Mouse (Mus musculus): Measurements from ENCODE around the gene Srek1ip1. TPM values are rescaled to one million over a fixed set of nuclear protein-coding genes. Genes with fewer than 3 reads are reported as not detected.

Srek1ip1 gene
- polyA plus RNA-seq, 1 experiment from 2014 or later, result 19.5 TPM

GRCm38 (mm10) chr13:104843295-104844089, 51.2 kb downstream of the Srek1ip1 start:
- Histone ChIP-seq H3K4me2 (no peak overlapping the region), H3K9me3 (replicated peaks) (no peaks in the 10 kb centered on the region), H3K4me1 (replicated peaks) (no peaks in the 10 kb centered on the region), H3K27me3 (no peaks in the 10 kb centered on the region), H3K9ac (no peak overlapping the region), H3K36me3 (peaks cover 5% of the 10 kb centered on the region), H3K27ac (no peak overlapping the region), H3K4me3 (no peak overlapping the region)
- 77% methylated on average over 12 of the region's 13 CpGs for WGBS
- no peak for ATAC-seq (replicated peaks; ENCODE audit: insufficient number of reproducible peaks, insufficient read depth, low FRiP score, low read depth)

GRCm38 (mm10) chr13:104853645-104854044, 61.4 kb downstream of the Srek1ip1 start:
- H3K9ac ChIP-seq, result no peak overlapping the region
- H3K4me1 ChIP-seq (replicated peaks), result no peaks in the 10 kb centered on the region
- no peak for ATAC-seq (replicated peaks; ENCODE audit: insufficient number of reproducible peaks, insufficient read depth, low FRiP score, low read depth)
- H3K4me2 ChIP-seq, result no peak overlapping the region
- no peak overlapping the region for H3K4me3 ChIP-seq
- WGBS, result 64% methylated on average over 2 of the region's 2 CpGs
- no peak overlapping the region for H3K27ac ChIP-seq
- no peaks in the 10 kb centered on the region for H3K36me3 ChIP-seq
- no peaks in the 10 kb centered on the region for H3K9me3 ChIP-seq (replicated peaks)
- H3K27me3 ChIP-seq, result no peaks in the 10 kb centered on the region

- H3K36me3 ChIP-seq, result no peaks in the 10 kb centered on the region
- peak within 1 kb of the TSS; percentile 63 for H3K9ac ChIP-seq
- 4% methylated on average over 38 of the region's 38 CpGs for WGBS
- peaks cover 24% of the 10 kb centered on the region; the same call in 1 of the 2 replicates for H3K27me3 ChIP-seq
- no peaks in the 10 kb centered on the region for H3K9me3 ChIP-seq (replicated peaks)
- H3K4me1 ChIP-seq (replicated peaks), result peaks cover 9% of the 10 kb centered on the region
- ATAC-seq (replicated peaks; ENCODE audit: insufficient number of reproducible peaks, insufficient read depth, low FRiP score, low read depth), result 0 out of 2 replicates have a peak, but pooled peaks have one; percentile 47
- H3K4me3 ChIP-seq, result peak within 1 kb of the TSS; percentile 57
- peak within 1 kb of the TSS; percentile 99 for H3K4me2 ChIP-seq
- no peak within 1 kb of the TSS for H3K27ac ChIP-seq
Measured at GRCm38 (mm10) chr13:104863127-104863979, 71.1 kb downstream of the Srek1ip1 start, which contains the start of gene Shisal2b. Gene Shisal2b (minus strand): TSS chr13:104863893.

- WGBS, result 78% methylated on average over 5 of the region's 5 CpGs
- H3K4me3 ChIP-seq, result no peak overlapping the region
- peaks cover 9% of the 10 kb centered on the region for H3K4me1 ChIP-seq (replicated peaks)
- H3K36me3 ChIP-seq, result no peaks in the 10 kb centered on the region
- H3K9ac ChIP-seq, result no peak overlapping the region
- ATAC-seq (replicated peaks; ENCODE audit: insufficient number of reproducible peaks, insufficient read depth, low FRiP score, low read depth), result no peak
- H3K4me2 ChIP-seq, result no peak overlapping the region
- no peak overlapping the region for H3K27ac ChIP-seq
- peaks cover 16% of the 10 kb centered on the region; the same call in 1 of the 2 replicates for H3K27me3 ChIP-seq
- H3K9me3 ChIP-seq (replicated peaks), result no peaks in the 10 kb centered on the region
Measured at GRCm38 (mm10) chr13:104866726-104867125, 74.4 kb downstream of the Srek1ip1 start.

GRCm38 (mm10) chr13:104869907-104870306, 77.6 kb downstream of the Srek1ip1 start:
- Histone ChIP-seq H3K9ac (no peak overlapping the region), H3K27me3 (peaks cover 4% of the 10 kb centered on the region; the same call in 1 of the 2 replicates), H3K27ac (no peak overlapping the region), H3K9me3 (replicated peaks) (no peaks in the 10 kb centered on the region), H3K4me2 (no peak overlapping the region), H3K4me3 (no peak overlapping the region), H3K36me3 (no peaks in the 10 kb centered on the region), H3K4me1 (replicated peaks) (no peaks in the 10 kb centered on the region)
- ATAC-seq (replicated peaks; ENCODE audit: insufficient number of reproducible peaks, insufficient read depth, low FRiP score, low read depth), result no peak
- 88% methylated on average over 2 of the region's 2 CpGs for WGBS

GRCm38 (mm10) chr13:104878508-104878907, 86.2 kb downstream of the Srek1ip1 start:
- Histone ChIP-seq H3K36me3 (no peaks in the 10 kb centered on the region), H3K9ac (no peak overlapping the region), H3K4me1 (replicated peaks) (no peaks in the 10 kb centered on the region), H3K9me3 (replicated peaks) (no peaks in the 10 kb centered on the region), H3K4me3 (no peak overlapping the region), H3K27me3 (no peaks in the 10 kb centered on the region), H3K4me2 (no peak overlapping the region), H3K27ac (no peak overlapping the region)
- WGBS, result 34% methylated on average over 4 of the region's 4 CpGs
- ATAC-seq (replicated peaks; ENCODE audit: insufficient number of reproducible peaks, insufficient read depth, low FRiP score, low read depth), result no peak

- no peak for ATAC-seq (replicated peaks; ENCODE audit: insufficient number of reproducible peaks, insufficient read depth, low FRiP score, low read depth)
- no peaks in the 10 kb centered on the region for H3K9me3 ChIP-seq (replicated peaks)
Measured at GRCm38 (mm10) chr13:104883566-104884249, 91.4 kb downstream of the Srek1ip1 start.

GRCm38 (mm10) chr13:104886308-104887032, 94.2 kb downstream of the Srek1ip1 start:
- H3K9me3 ChIP-seq (replicated peaks), result no peaks in the 10 kb centered on the region
- H3K36me3 ChIP-seq, result no peaks in the 10 kb centered on the region
- no peak overlapping the region for H3K9ac ChIP-seq
- H3K4me2 ChIP-seq, result no peak overlapping the region
- WGBS, result 60% methylated on average over 8 of the region's 8 CpGs
- ATAC-seq (replicated peaks; ENCODE audit: insufficient number of reproducible peaks, insufficient read depth, low FRiP score, low read depth), result no peak
- no peak overlapping the region for H3K4me3 ChIP-seq
- H3K4me1 ChIP-seq (replicated peaks), result no peaks in the 10 kb centered on the region
- no peaks in the 10 kb centered on the region for H3K27me3 ChIP-seq
- H3K27ac ChIP-seq, result no peak overlapping the region

More at GRCm38 (mm10) chr13:104883566-104884249, 91.4 kb downstream of the Srek1ip1 start:
- no peak overlapping the region for H3K4me2 ChIP-seq
- H3K9ac ChIP-seq, result no peak overlapping the region
- H3K4me3 ChIP-seq, result no peak overlapping the region
- no peaks in the 10 kb centered on the region for H3K36me3 ChIP-seq
- no peaks in the 10 kb centered on the region for H3K27me3 ChIP-seq
- no peaks in the 10 kb centered on the region for H3K4me1 ChIP-seq (replicated peaks)
- WGBS, result 31% methylated on average over 9 of the region's 16 CpGs
- H3K27ac ChIP-seq, result no peak overlapping the region
